Mouse (Mus musculus): ENCODE measurements around the gene Hdac5. TPM values are rescaled to one million over a fixed set of nuclear protein-coding genes. Genes with fewer than 3 reads are reported as not detected.

The Hdac5 gene
- 75.7 and 76.7 TPM in 2 replicates for polyA plus RNA-seq (2012; rRNA removed; ENCODE audit: low replicate concordance)

GRCm38 (mm10) chr11:102230006-102230741 lies at the start of gene Hdac5:
Gene Hdac5, minus strand, starts transcription at chr11:102230166.

DNA sequence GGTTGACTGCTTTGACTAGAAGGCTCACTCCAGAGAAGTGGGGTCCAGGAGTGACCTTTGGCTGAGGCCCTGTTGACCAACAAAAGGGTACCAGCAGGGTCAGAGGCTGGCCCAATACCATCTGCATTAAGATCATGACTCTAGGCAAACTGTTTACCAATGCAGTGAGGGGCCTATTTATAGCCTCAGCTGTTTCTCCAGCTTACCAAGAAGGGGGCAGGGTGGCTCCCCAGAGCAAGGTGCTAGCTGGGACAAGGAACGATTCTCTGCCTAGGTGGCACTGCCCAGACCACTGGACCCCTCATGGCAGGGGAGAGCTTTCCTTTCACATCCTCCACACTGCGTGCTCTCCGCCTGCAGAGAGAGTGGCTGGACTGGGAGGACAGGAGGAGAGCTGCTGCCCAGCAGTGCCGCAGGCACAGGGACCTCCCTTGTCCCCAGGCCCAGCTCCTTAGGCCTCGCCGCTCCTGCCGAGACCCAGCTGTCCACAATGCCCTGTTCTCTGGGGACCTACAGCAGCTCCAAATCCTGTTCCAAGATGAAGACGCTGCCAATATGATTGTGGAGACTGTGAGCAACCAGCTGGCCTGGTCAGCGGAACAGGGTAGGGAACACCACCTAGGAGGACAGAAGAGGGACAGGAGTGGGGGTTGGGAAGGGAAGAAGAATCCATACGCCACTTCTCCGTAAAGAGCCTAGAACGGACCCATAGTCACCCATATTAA lies 38.7 kb upstream of the Hdac5 start, which contains the start of gene Asb16:
TSS of gene Asb16 (plus strand) at position 224 of the 725 bp plus-strand sequence.

GRCm38 (mm10) chr11:102248630-102249230 lies 18.8 kb upstream of the Hdac5 start, which contains the start of gene BC030867:
Gene BC030867, plus strand, starts transcription at chr11:102248882.

DNA sequence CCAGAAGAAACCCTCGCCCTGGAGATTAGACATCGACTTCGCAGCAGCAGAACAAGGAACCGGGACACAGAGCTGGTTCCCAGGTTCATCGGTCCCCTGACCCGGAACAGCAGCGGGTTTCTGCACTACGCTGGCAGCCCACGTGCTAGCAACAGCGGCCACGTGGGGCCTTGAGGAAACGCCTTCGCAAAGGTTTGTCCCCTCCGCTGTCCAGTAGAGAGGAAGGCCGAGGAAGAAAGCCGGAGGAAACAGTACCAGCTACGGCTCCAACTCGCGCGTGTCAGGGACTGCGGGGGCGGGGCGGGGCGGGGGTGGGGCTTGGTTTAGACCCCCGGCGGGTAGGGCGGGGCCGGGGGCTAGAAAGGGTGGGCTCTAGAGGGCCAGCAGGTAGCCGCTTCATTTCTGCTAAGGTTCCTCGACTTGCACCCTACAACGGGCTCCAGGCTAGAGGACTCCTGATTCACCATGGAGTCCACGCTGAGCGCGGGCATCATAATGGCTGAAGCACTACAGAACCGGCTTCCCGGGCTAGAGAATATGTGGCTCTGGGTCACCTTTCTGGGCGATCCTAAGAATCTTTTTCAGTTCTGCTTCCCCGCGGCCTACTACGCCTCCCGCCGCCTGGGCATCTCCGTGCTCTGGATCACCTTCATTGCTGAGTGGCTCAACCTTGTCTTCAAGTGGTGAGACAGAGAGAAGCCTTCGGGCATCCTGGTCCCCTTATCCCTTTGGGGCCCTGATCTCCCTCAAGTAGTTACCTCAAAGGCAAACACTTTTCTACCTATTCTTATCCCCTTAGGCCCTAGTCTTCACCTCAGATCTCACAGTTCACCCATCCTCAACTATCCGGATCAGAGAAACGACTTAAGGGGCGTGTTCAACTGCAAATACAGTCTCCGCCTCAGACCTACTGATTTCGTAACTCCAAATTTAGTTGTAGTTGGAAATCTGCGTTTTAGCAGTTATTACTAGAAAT lies 40.2 kb downstream of the Hdac5 start, which contains the start of gene G6pc3:
TSS of gene G6pc3 (plus strand) at position 160 of the 976 bp plus-strand sequence.

DNA sequence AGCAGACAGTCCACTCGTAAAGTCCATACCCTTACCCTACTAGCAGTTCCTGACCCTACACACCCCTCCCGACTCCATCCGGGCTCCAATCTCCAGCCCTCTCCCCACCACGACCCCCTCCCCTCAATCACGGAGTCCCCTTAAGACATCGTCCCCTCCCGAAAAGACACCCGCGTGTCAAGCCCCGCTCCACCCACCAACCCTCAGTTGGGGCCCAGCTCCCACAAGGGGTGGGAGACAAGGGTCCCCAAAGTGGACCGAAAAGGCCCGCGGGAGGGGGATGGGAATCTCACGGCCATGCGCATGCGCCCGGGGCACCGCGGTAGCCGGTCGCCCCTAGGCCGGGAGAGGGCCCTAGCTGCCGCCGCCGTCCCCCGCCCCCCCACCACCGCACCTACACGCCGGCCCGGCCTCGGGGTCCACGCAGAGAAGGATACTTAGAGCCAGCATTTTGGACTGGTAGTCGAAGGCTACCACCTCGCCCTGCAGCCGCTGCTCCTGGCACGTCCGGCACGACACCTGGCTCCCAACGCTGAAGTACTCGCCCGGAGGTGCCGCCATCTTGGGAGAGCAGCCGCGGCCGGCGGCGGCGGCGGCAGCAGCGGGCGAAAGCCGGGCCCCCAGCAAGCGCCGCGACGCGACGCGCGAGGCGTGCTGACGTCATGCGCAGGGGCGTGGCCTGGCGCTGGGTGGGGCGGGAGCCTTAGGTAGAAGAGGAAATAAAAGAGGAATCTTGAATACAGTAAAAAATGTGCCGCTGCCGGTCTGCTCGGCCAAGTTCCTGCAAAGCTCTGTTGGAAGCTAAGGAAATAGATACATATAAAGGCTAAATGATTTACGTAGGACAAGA lies 45.1 kb downstream of the Hdac5 start, which contains the start of gene Lsm12:
TSS of gene Lsm12 (minus strand) at position 651 of the 850 bp plus-strand sequence.

GRCm38 (mm10) chr11:102156039-102156785 lies 73.8 kb downstream of the Hdac5 start, which contains the start of gene Tmem101:
Gene Tmem101, minus strand, starts transcription at chr11:102156404.

DNA sequence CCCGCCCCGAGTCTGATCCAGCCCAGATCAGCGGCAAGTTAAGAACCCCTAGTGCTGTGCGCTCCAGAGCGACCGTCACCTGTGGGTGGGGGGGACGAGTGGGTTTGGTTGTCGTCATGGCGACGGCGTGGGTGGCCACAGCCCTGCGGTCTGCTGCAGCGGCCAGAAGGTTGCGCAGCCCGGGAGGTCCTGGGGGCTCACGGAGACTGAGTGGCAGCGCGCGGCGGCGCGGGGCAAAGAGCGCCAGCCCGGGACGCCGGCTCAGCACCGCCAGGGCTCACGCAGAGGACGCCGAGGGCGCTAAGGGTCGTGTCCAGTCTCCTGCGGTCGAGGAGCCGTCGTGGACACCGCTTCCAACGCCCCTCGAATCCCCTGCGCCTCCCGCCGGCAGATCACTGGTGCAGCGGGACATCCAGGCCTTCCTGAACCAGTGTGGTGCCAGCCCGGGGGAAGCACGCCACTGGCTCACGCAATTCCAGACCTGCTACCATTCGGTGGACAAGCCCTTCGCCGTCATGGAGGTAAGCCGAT lies 84.4 kb downstream of the Hdac5 start, which contains the start of gene Nags:
TSS of gene Nags (plus strand) at position 43 of the 531 bp plus-strand sequence.

Other genes with a start within 250 kb of the Hdac5 start
- not detected in 2 replicates for gene Cfap97d1, start 245.9 kb downstream of the Hdac5 start, polyA plus RNA-seq (2012; rRNA removed; ENCODE audit: low replicate concordance)
- gene Dusp3, start 243.2 kb downstream of the Hdac5 start, polyA plus RNA-seq (2012; rRNA removed; ENCODE audit: low replicate concordance), result 12.4 and 43.5 TPM in 2 replicates
- gene Mpp3, start 201.7 kb downstream of the Hdac5 start, polyA plus RNA-seq (2012; rRNA removed; ENCODE audit: low replicate concordance), result 1.0 and 1.7 TPM in 2 replicates
- 3.6 and 5.4 TPM in 2 replicates for gene Cd300lg, start 188.7 kb downstream of the Hdac5 start, polyA plus RNA-seq (2012; rRNA removed; ENCODE audit: low replicate concordance)
- 1.8 and 2.1 TPM in 2 replicates for gene Mpp2, start 141.7 kb downstream of the Hdac5 start, polyA plus RNA-seq (2012; rRNA removed; ENCODE audit: low replicate concordance)
- 10.5 TPM in 1 of 2 replicates, not detected in the other for gene Ppy, start 128.8 kb downstream of the Hdac5 start, polyA plus RNA-seq (2012; rRNA removed; ENCODE audit: low replicate concordance)
- gene Pyy, start 122.3 kb downstream of the Hdac5 start, polyA plus RNA-seq (2012; rRNA removed; ENCODE audit: low replicate concordance), result 92.0 and 116 TPM in 2 replicates
- 52.0 and 86.9 TPM in 2 replicates for gene Nags, start 84.7 kb downstream of the Hdac5 start, polyA plus RNA-seq (2012; rRNA removed; ENCODE audit: low replicate concordance)
- gene Tmem101, start 73.8 kb downstream of the Hdac5 start, polyA plus RNA-seq (2012; rRNA removed; ENCODE audit: low replicate concordance), result 13.8 and 14.3 TPM in 2 replicates
- gene Lsm12, start 44.9 kb downstream of the Hdac5 start, polyA plus RNA-seq (2012; rRNA removed; ENCODE audit: low replicate concordance), result 24.2 and 28.7 TPM in 2 replicates
- 64.1 and 84.2 TPM in 2 replicates for gene G6pc3, start 40.5 kb downstream of the Hdac5 start, polyA plus RNA-seq (2012; rRNA removed; ENCODE audit: low replicate concordance)
- gene BC030867, start 18.7 kb upstream of the Hdac5 start, polyA plus RNA-seq (2012; rRNA removed; ENCODE audit: low replicate concordance), result 4.6 and 4.9 TPM in 2 replicates
- 0.32 and 2.3 TPM in 2 replicates for gene Asb16, start 38.6 kb upstream of the Hdac5 start, polyA plus RNA-seq (2012; rRNA removed; ENCODE audit: low replicate concordance)
- 44.7 and 54.3 TPM in 2 replicates for gene Tmub2, start 54.8 kb upstream of the Hdac5 start, polyA plus RNA-seq (2012; rRNA removed; ENCODE audit: low replicate concordance)
- gene Atxn7l3, start 66.5 kb upstream of the Hdac5 start, polyA plus RNA-seq (2012; rRNA removed; ENCODE audit: low replicate concordance), result 25.5 and 36.4 TPM in 2 replicates
- gene Ubtf, start 89.6 kb upstream of the Hdac5 start, polyA plus RNA-seq (2012; rRNA removed; ENCODE audit: low replicate concordance), result 13.2 and 18.6 TPM in 2 replicates
- 0.06 TPM in 1 of 2 replicates, not detected in the other for gene Slc4a1, start 136.0 kb upstream of the Hdac5 start, polyA plus RNA-seq (2012; rRNA removed; ENCODE audit: low replicate concordance)
- 4.5 and 5.1 TPM in 2 replicates for gene Rundc3a, start 163.2 kb upstream of the Hdac5 start, polyA plus RNA-seq (2012; rRNA removed; ENCODE audit: low replicate concordance)
- gene Slc25a39, start 177.8 kb upstream of the Hdac5 start, polyA plus RNA-seq (2012; rRNA removed; ENCODE audit: low replicate concordance), result 578 and 741 TPM in 2 replicates
- gene Grn, start 200.1 kb upstream of the Hdac5 start, polyA plus RNA-seq (2012; rRNA removed; ENCODE audit: low replicate concordance), result 118 and 121 TPM in 2 replicates
- 4.1 and 8.3 TPM in 2 replicates for gene Fam171a2, start 217.5 kb upstream of the Hdac5 start, polyA plus RNA-seq (2012; rRNA removed; ENCODE audit: low replicate concordance)
- gene Itga2b, start 240.0 kb upstream of the Hdac5 start, polyA plus RNA-seq (2012; rRNA removed; ENCODE audit: low replicate concordance), result 4.6 and 5.7 TPM in 2 replicates

All from duodenum, adult 2 months (tissue).